Mouse (Mus musculus) hematopoietic stem cell, adult 5-6 weeks (primary cell): Measurements from ENCODE around the gene Arid1b. TPM values are rescaled to one million over a fixed set of nuclear protein-coding genes. Genes with fewer than 3 reads are reported as not detected.

Experiments
- ATAC-seq, 2 experiments: fragments of 125-278 bp in 1 of 2; replicated peaks in 1 of 2; 2 replicates each; pipeline ENCODE4 v1.8.0; 2016 to 2017; ENCODE audit warnings: inconsistent platforms in 2 of 2, mild to moderate bottlenecking in 2 of 2, moderate number of reproducible peaks in 2 of 2, low read depth in 1 of 2, moderate TSS enrichment in 1 of 2; ENCODE audit not compliant: low FRiP score in 2 of 2, poor library complexity in 2 of 2, severe bottlenecking in 2 of 2, insufficient read depth in 1 of 2, low TSS enrichment in 1 of 2
- total RNA-seq: library from RNA; stranded (forward); fragments of 172-1452, 232-1000 nt; gene quantifications from 2 replicates; pipeline ENCODE4 v1.2.3, GENCODE M21; 2017

Gene Arid1b
- total RNA-seq, 1 experiment from 2014 or later, result 41.0 TPM

DNA sequence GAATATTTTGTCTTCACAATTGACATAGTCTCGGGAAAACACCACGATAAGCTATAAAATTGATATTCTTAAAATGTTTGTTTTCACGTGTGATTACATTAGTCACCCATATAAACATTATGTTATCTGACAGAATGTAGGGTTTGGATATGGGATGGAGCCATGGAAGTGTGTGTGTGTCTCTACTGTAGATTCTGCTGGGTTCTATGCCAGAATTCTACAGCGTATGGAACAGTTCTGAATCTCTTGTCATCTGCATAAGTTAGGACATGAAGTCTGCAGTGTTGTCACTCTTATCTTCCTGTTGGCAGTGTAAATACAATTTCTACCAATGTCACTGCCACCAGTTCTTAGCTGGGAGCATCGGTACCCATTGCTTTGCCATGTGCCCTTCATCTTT, 177.3 kb downstream of the Arid1b start:
- no peak for ATAC-seq

DNA sequence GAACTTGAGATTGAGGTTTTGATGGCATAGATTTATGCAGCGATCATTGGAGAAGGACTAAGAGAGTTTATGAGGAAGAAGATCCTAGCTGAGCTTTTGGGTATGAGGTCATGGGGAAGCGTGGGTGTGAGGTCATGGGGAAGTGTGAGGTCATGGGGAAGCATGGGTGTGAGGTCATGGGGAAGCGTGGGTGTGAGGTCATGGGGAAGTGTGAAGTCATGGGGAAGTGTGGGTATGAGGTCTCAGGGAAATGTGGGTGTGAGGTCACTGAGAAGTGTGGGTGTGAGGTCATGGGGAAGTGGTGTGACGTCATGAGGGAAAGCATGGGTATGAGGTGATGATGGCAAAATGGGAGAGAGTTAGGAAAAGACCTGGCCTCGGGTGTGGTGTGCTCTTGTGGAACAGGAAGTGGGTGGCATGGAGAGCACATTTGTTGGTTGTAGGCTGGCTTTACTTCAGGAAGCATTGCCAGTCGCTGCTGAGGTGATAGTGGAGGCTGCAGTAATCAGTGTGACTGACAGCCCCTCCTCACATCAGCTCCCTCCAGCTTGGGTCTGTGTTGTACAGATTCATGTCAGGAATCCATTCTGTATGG, 180.4 kb downstream of the Arid1b start:
- peak; percentile 9 to 31; a peak in 3 of 4 replicates for ATAC-seq

- ATAC-seq, result no peak
Observed at GRCm38 (mm10) chr17:5175535-5175934, 181.4 kb downstream of the Arid1b start.

GRCm38 (mm10) chr17:5176315-5176714, 182.2 kb downstream of the Arid1b start:
- ATAC-seq, result no peak

DNA sequence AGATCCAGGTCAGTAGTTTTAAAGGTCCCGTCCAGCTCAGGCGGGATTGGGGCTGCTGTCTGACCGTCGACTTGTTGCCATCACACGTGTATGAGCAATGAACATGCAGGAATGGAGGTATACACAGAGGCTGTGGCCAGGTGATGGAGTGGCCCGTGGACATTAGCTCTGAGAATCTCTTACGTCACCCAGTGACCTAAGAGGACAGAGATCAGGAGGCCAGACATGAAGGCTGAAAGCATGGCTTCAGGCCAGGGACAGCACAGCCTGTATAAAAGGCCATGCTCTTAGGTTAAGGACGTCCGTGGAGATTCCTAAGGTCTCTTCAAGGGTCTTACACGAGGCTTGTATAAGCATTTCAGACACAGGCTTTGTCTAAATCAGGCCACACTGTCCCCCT, 184.4 kb downstream of the Arid1b start:
- ATAC-seq, result no peak

GRCm38 (mm10) chr17:5179004-5179403, 184.9 kb downstream of the Arid1b start:
- ATAC-seq, result no peak

- ATAC-seq, result no peak
Observed at GRCm38 (mm10) chr17:5179412-5179811, 185.3 kb downstream of the Arid1b start.

GRCm38 (mm10) chr17:5179925-5180525, 185.9 kb downstream of the Arid1b start:
- ATAC-seq, result no peak

DNA sequence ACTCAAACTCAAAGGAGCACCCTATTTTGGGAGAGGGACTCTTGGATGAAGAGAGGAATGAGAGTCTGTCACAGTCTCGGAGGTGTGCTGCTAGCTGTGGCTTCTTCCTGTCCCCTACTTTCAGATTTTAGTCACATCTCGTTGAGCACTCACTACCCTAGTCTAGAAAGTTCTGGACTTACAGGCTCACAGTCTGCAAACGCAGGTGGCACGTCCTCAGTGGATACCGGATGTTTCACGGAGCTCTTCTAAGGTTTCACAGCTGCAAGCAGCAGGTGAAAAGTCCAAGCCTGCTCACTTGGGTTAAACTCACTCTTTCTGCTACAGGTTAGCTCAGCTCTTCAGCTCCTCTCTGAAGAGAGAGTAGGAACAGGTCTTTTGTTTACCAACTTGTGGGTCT, 186.8 kb downstream of the Arid1b start:
- no peak for ATAC-seq

- no peak for ATAC-seq
Observed at GRCm38 (mm10) chr17:5182493-5182892, 188.4 kb downstream of the Arid1b start.

GRCm38 (mm10) chr17:5185501-5185900, 191.4 kb downstream of the Arid1b start:
- ATAC-seq, result no peak

GRCm38 (mm10) chr17:5187546-5187945, 193.4 kb downstream of the Arid1b start:
- peak; percentile 33 to 37; a peak in 3 of 4 replicates for ATAC-seq

- ATAC-seq, result no peak
Observed at GRCm38 (mm10) chr17:5188400-5188799, 194.3 kb downstream of the Arid1b start.

DNA sequence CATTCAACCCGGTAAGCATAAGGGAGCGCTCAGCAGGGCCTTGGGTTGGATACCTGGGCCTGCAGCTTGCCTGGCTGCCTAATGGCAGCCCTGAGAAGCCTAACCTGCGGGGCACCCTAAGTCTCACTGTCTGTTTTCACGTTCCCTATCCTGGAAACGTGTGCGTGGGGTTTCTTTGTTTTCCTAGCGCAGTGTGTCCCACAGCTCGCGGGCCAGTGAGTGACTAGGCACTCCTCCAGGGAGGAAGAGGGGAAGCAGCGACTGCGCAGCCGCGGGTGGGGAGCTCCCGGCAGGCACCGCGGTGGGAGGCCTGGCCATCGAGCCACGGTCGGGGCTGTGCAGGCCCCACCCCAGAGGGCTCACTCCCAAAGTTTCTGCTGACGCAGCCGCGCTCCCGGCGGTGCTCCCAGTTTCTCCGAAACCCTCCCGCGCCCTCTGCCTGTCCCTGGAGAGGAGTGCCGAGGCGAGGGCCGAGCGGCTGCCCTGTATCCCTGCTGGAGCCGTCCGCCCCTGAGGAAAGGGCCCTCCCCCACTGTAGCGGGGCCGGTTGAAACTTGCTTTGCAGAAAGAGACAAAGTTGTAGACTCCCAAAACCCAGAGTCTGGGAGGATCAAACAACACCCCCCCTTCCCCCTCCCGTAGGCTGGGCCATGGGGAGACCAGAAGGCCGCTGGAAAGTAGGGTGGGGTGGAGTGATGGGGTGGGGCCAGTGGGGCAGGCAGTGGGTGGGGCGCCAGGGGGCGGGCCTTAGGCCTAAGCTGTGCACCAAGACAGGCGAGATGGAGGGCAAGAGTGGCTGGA, 195.6 kb downstream of the Arid1b start:
- ATAC-seq, result peak; percentile 80 to 89

- no peak; a peak in 1 of 4 replicates for ATAC-seq
Observed at GRCm38 (mm10) chr17:5190367-5190766, 196.2 kb downstream of the Arid1b start.

DNA sequence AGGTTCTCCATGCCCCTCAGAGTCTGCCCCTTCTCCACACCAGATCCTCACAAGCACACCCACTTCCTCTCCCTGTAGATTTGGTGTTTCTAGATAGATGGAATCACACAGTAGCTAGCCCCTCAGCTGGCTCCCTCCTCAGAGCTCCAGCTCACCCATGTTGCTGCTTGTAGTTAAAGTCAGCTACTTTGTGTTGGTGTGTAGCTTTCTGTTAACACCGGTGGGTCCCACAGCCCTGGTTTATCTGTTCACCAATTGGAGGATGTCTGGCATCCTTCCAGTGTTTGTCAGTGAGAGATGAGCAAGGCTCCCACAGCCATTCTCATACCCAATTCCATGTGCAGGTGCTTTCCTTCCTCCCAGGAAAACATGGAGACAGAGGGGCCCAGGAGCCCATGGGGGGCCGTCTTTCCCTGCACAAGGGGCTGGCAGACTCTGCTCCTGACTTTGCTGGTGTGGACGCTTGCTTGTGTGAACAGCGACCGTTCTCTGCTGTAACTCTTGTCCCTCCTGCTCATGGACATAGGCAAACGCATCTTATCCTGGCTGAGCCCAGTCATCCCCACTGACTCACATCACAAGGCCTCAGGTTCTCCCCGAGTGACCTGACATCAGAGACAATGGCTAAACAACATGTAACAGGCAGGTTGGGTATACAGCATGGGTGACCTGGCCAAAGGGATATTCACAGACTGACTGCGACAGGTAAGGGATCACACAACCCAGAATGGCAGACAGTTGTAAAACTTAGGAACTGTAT, 200.2 kb downstream of the Arid1b start:
- no peak for ATAC-seq

DNA sequence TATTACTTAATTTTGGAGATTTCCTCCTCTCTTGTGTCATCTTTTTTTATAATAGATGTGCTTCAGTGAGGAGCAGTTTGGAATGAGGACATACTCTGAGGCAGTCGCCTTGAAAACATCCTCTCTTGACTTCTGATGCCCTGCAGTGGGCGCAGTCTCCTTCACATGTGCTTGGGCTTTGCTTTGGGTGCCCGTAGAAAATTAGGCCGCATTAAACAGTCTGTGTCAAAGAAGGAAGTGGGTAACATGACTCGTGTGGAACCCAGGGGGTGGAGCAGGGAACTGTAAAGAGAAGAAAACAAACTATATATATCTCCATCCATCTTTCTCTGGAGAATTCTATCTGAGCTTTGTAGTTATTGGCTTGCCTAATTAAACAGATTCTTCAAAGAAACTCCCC, 201.3 kb downstream of the Arid1b start:
- peak; percentile 77 to 85 for ATAC-seq

DNA sequence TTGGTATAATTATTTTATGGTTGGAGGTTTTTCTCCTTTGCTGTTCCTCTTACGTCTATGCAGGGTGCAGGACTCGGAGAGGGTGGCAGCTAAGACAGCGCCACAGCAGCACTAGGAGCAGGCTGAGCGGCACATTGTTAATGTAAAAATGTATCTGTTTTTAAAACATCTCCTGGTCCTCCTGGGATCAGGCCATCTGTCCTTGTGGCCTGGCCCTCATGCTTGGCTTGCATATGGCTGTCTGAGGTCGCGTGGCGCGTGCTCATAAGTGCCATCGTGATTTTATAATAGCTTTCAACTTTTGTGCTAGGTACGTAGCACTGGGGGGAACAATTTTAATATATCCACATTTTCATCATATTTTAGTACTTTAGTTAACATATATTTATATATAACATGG, 201.9 kb downstream of the Arid1b start:
- peak in 1 of 2 experiments; percentile 22; a peak in 1 of 4 replicates for ATAC-seq
